Mouse (Mus musculus) stomach, embryonic 16.5 days (tissue): ENCODE results near the gene Eva1c. TPM values are rescaled to one million over a fixed set of nuclear protein-coding genes. Genes with fewer than 3 reads are reported as not detected.
"Not testable (repeated sequence)": the region's sequence is repeated elsewhere in the genome, so short reads cannot be mapped to it uniquely, and the experiment has no call there.

Source experiments
- ATAC-seq: fragments of 200-750 bp; cut with Nextera tagmentation; 2 replicates; pipeline ENCODE4 v1.8.0; 2017; ENCODE audit warnings: moderate number of reproducible peaks, moderate TSS enrichment; ENCODE audit not compliant: insufficient read depth, low FRiP score
- H3K27ac ChIP-seq: fragments of 300-500 bp; sonication (generic); 2 replicates; pipeline ENCODE4 v1.5.1; 2014; ENCODE audit warnings: low read length
- H3K27me3 ChIP-seq: fragments of 300-500 bp; sonication (generic); 2 replicates; pipeline ENCODE4 v1.6.1; 2014; ENCODE audit warnings: low read length, control low read depth, mixed read lengths; ENCODE audit not compliant: control insufficient read depth, insufficient read depth
- H3K36me3 ChIP-seq: fragments of 300-500 bp; sonication (generic); 2 replicates; pipeline ENCODE4 v1.6.1; 2014; ENCODE audit warnings: low read length; ENCODE audit not compliant: control insufficient read depth, insufficient read depth
- H3K4me1 ChIP-seq: fragments of 300-500 bp; sonication (generic); 2 replicates; pipeline ENCODE4 v1.6.1; 2014; ENCODE audit warnings: low read length, control low read depth, mixed read lengths; ENCODE audit not compliant: control insufficient read depth, insufficient read depth
- H3K4me2 ChIP-seq: fragments of 300-500 bp; sonication (generic); 2 replicates; pipeline ENCODE4 v1.6.1; 2014; ENCODE audit warnings: low read depth, low read length, mixed read lengths
- H3K4me3 ChIP-seq: fragments of 300-500 bp; sonication (generic); replicated peaks from 2 replicates; pipeline ENCODE4 v1.5.1; 2014; ENCODE audit warnings: mild to moderate bottlenecking, low read length
- H3K9ac ChIP-seq: fragments of 300-500 bp; sonication (generic); 2 replicates; pipeline ENCODE4 v1.6.1; 2014; ENCODE audit warnings: low read length
- H3K9me3 ChIP-seq: fragments of 300-500 bp; sonication (generic); replicated peaks from 2 replicates; pipeline ENCODE4 v1.6.1; 2016; ENCODE audit warnings: low read length, control low read depth; ENCODE audit not compliant: control insufficient read depth
- WGBS: fragments of 180-500 bp; shearing (Covaris S2); extraction: QIAGEN DNeasy Blood & Tissue Kit; methylation state at CpG from one replicate; pipeline ENCODE4 v1.1.7; 2014; 5-methylcytosine and 5-hydroxymethylcytosine counted together
- polyA plus RNA-seq: library from polyadenylated mRNA; unstranded; fragments of >200 nt; fragmentation: Nextera tagmentation; extraction: Ambion mirVana; gene quantifications from 2 replicates; pipeline ENCODE4 v1.2.1, GENCODE M21; 2015

The Eva1c gene
- polyA plus RNA-seq, 1 experiment from 2014 or later: 2.2 TPM

DNA sequence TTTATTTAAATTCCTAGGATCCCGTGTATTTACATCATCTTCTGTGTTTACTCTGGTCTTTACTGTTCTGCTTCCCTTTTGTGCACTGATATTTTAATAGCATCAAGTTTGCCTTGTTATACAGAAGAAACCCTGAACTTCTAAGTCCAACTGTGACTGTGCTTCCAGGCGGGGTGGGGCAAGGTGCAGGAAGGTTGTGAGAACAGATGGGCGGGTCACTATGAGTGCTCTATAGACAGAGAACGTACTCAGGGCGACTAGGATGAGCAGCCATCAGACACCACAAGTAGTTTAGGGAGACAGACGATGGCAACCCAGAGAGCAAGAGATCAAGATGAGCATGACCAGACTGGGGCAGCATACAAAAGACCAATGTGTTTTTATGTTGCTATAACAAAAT lies 6.2 kb upstream of the Eva1c start:
- H3K36me3 ChIP-seq: no peaks in the 10 kb centered on the region
- H3K27ac ChIP-seq: peak overlapping the region; percentile 91
- H3K4me3 ChIP-seq: no peak overlapping the region
- H3K9me3 ChIP-seq: no peaks in the 10 kb centered on the region
- WGBS: 62% methylated on average over 6 of the region's 6 CpGs
- H3K27me3 ChIP-seq: no peaks in the 10 kb centered on the region
- peaks cover 8% of the 10 kb centered on the region; the same call in 1 of the 2 replicates for H3K4me1 ChIP-seq
- H3K4me2 ChIP-seq: no peak overlapping the region
- H3K9ac ChIP-seq: no peak overlapping the region
- no peak; the same call in 1 of the 2 replicates for ATAC-seq

- H3K27ac ChIP-seq: peak overlapping the region; percentile 91
- peak overlapping the region; percentile 17 for H3K4me2 ChIP-seq
- H3K9me3 ChIP-seq: no peaks in the 10 kb centered on the region
Measured at GRCm38 (mm10) chr16:90821046-90821697, 5.3 kb upstream of the Eva1c start.

GRCm38 (mm10) chr16:90822284-90822935 lies 4.1 kb upstream of the Eva1c start:
- no peak overlapping the region for H3K4me2 ChIP-seq
- H3K36me3 ChIP-seq: no peaks in the 10 kb centered on the region
- no peaks in the 10 kb centered on the region for H3K27me3 ChIP-seq
- no peak overlapping the region for H3K4me3 ChIP-seq
- peak overlapping the region; percentile 91; the same call in 1 of the 2 replicates for H3K27ac ChIP-seq
- no peak for ATAC-seq
- WGBS: 81% methylated on average over 10 of the region's 10 CpGs
- no peak overlapping the region for H3K9ac ChIP-seq
- H3K4me1 ChIP-seq: peaks cover 5% of the 10 kb centered on the region; the same call in 1 of the 2 replicates
- H3K9me3 ChIP-seq: no peaks in the 10 kb centered on the region

More at GRCm38 (mm10) chr16:90821046-90821697, 5.3 kb upstream of the Eva1c start:
- Histone ChIP-seq H3K4me3 (no peak overlapping the region), H3K36me3 (no peaks in the 10 kb centered on the region), H3K9ac (no peak overlapping the region), H3K4me1 (peaks cover 8% of the 10 kb centered on the region; the same call in 1 of the 2 replicates), H3K27me3 (no peaks in the 10 kb centered on the region)
- 58% methylated on average over 14 of the region's 14 CpGs for WGBS
- ATAC-seq: peak; percentile 88

DNA sequence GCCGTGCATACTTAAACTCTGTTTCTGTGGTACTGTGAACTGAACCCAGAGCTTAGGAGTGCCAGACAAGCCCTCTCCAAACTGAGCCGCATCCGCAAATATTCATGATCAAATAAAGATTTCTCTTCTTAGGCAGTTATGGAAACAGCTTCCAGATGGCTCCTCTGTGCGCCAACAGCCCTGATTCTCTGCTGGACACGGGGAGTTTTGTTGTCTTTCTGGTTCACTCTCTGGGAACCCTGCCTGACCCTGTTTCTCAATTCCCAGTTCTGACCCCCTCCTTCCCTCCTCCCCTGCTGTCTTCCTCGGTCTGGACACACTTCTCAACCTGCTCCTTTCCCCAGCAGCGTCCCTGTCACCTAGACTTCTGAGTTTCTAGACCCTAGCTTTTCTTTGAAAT lies 3.5 kb upstream of the Eva1c start:
- H3K36me3 ChIP-seq: no peaks in the 10 kb centered on the region
- WGBS: 64% methylated on average over 7 of the region's 7 CpGs
- no peak overlapping the region for H3K27ac ChIP-seq
- no peak overlapping the region for H3K4me3 ChIP-seq
- H3K4me1 ChIP-seq: peaks cover 5% of the 10 kb centered on the region; the same call in 1 of the 2 replicates
- no peaks in the 10 kb centered on the region for H3K27me3 ChIP-seq
- H3K4me2 ChIP-seq: no peak overlapping the region
- no peaks in the 10 kb centered on the region for H3K9me3 ChIP-seq
- no peak overlapping the region for H3K9ac ChIP-seq
- ATAC-seq: no peak

DNA sequence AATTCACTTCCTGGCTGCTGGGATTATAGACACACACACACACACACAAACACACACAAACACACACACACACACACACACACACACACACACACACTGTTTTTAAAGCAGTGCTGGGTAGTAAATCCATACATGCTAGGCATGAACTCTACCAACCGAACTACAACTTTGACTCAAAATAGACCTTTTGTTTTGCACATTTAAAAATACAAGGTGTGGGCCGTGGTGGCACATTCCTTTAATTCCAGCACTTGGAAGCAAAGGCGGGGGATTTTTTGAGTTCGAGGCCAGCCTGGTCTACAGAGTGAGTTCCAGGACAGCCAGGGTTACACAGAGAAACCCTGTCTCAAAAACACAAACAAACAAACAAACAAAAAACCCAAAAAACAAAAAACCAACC lies 2.5 kb upstream of the Eva1c start:
- not testable (repeated sequence) for H3K36me3 ChIP-seq, H3K9ac ChIP-seq, H3K4me3 ChIP-seq, ATAC-seq, H3K9me3 ChIP-seq, H3K4me1 ChIP-seq, H3K27me3 ChIP-seq, H3K27ac ChIP-seq, H3K4me2 ChIP-seq
- WGBS: 70% methylated on average over 4 of the region's 4 CpGs

GRCm38 (mm10) chr16:90826041-90826440 lies 478 bp upstream of the Eva1c start:
- Histone ChIP-seq H3K36me3 (no peaks in the 10 kb centered on the region), H3K4me3 (no peak overlapping the region), H3K27me3 (no peaks in the 10 kb centered on the region), H3K4me2 (no peak overlapping the region), H3K9me3 (no peaks in the 10 kb centered on the region), H3K9ac (no peak overlapping the region), H3K4me1 (0 out of 2 replicates have a peak, but pooled peaks cover 4% of the 10 kb centered on the region), H3K27ac (no peak overlapping the region)
- 87% methylated on average over 5 of the region's 5 CpGs for WGBS
- no peak for ATAC-seq

DNA sequence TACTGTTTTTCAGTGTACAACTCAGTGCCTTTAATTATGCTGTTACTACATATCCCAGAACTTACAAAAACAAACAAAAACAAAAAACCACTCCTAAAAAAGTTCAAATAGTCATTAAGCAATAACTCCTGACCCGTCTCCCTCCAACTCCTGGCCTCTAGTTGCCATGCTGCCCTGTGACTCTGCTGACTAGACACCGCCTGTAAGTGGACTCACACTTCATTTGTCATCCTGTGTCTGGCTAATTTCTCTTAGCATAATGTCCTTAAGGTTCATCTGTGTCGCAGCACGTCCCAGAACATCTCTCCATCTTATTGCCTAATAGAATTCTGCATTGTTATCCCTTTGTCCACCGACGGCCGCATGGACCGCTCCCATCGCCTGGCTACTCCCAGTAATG lies 979 bp downstream of the Eva1c start:
- H3K36me3 ChIP-seq: no peaks in the 10 kb centered on the region
- no peak overlapping the region for H3K4me3 ChIP-seq
- 76% methylated on average over 9 of the region's 9 CpGs for WGBS
- H3K27ac ChIP-seq: no peak overlapping the region
- H3K27me3 ChIP-seq: peaks cover 3% of the 10 kb centered on the region; the same call in 1 of the 2 replicates
- no peak for ATAC-seq
- no peak overlapping the region for H3K9ac ChIP-seq
- H3K4me2 ChIP-seq: no peak overlapping the region
- no peaks in the 10 kb centered on the region for H3K9me3 ChIP-seq
- 0 out of 2 replicates have a peak, but pooled peaks cover 5% of the 10 kb centered on the region for H3K4me1 ChIP-seq

- H3K9ac ChIP-seq: no peak overlapping the region
- H3K4me3 ChIP-seq: no peak overlapping the region
- no peaks in the 10 kb centered on the region for H3K36me3 ChIP-seq
- H3K4me2 ChIP-seq: no peak overlapping the region
- peaks cover 3% of the 10 kb centered on the region; the same call in 1 of the 2 replicates for H3K27me3 ChIP-seq
- no peak overlapping the region for H3K27ac ChIP-seq
- peaks cover 12% of the 10 kb centered on the region; the same call in 1 of the 2 replicates for H3K4me1 ChIP-seq
- no peaks in the 10 kb centered on the region for H3K9me3 ChIP-seq
- ATAC-seq: no peak
- 77% methylated on average over 7 of the region's 7 CpGs for WGBS
Measured at GRCm38 (mm10) chr16:90829136-90829535, 2.6 kb downstream of the Eva1c start.
